Comparison of ENCODE assay signal across 9 mouse cellular contexts in the genomic region with DNA sequence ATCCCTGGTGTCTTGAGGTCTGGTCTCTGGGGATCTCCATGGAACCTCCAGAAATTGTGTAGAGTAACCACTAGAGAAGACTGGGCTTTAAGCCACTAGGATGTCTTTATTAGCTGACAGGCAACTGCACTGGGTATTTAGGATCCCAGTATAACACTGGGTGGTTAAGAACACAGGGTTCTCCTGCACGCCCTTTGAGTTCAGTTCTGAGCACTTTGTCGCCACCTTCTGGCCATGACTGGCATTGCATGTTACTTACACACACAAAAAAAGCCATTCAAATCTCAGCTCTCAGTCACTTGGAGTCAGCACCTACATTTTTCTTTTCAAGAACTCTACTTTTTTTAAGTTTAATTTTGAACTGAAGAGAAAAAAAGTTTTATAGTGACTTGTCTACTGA. TPM values are rescaled to one million over a fixed set of nuclear protein-coding genes. Genes with fewer than 3 reads are reported as not detected.
DNase-seq lines count a peak whose midpoint lies in the region; ATAC-seq and TF ChIP-seq lines count a peak whose summit lies in the region.
"Had no signal": no experiment of that assay in that cellular context is flagged by ENCODE, and none has a peak within 500 bp of the region (broad histone marks: within the 10 kb centered on the region; RNA-seq: fewer than 3 reads in every experiment).

No protein-coding gene starts in this region.

- no peak overlapping the region for H3K9ac ChIP-seq in midbrain, embryonic 11.5 days (ENCODE audit: low read length)
- no peak overlapping the region for H3K9ac ChIP-seq in midbrain, embryonic 13.5 days (replicated peaks)
- no peak overlapping the region for H3K9ac ChIP-seq in limb, embryonic 14.5 days (ENCODE audit: low read depth, low read length, severe bottlenecking)
- no peak overlapping the region for H3K9ac ChIP-seq in neural tube, embryonic 14.5 days (replicated peaks; ENCODE audit: low read depth, low read length)

- no peak for TF ChIP-seq POLR2A in limb, embryonic 14.5 days (IDR thresholded peaks at IDR 0.05; ENCODE audit: borderline replicate concordance, extremely low read depth, insufficient read depth, insufficient read length)

- 0 out of 2 replicates have a peak, but pooled peaks have one; percentile 44 for ATAC-seq in midbrain, embryonic 11.5 days (ENCODE audit: low FRiP score)
- ATAC-seq in midbrain, embryonic 13.5 days, result no peak
- no peak; the same call in 1 of the 2 replicates for ATAC-seq in limb, embryonic 14.5 days (ENCODE audit: low FRiP score, low read depth)
- ATAC-seq in neural tube, embryonic 14.5 days (ENCODE audit: low read depth), result peak; percentile 68

- intact Hi-C loops in gastrocnemius, adult 2 months (cut with DNase I), result loop anchor here (5.0 kb wide), 3 partner anchors 39 to 209 kb away; no protein-coding TSS in a partner anchor

- no peaks in the 10 kb centered on the region for H3K36me3 ChIP-seq in midbrain, embryonic 11.5 days (ENCODE audit: control insufficient read depth, insufficient read depth, low read length)
- 0 out of 2 replicates have a peak, but pooled peaks cover 9% of the 10 kb centered on the region for H3K36me3 ChIP-seq in midbrain, embryonic 13.5 days
- peaks cover 8% of the 10 kb centered on the region; the same call in 1 of the 2 replicates for H3K36me3 ChIP-seq in limb, embryonic 14.5 days (ENCODE audit: control insufficient read depth, insufficient read depth, low read length)
- no peaks in the 10 kb centered on the region for H3K36me3 ChIP-seq in neural tube, embryonic 14.5 days (ENCODE audit: control insufficient read depth, insufficient read depth, low read length)

- no peak overlapping the region for H3K4me3 ChIP-seq in midbrain, embryonic 11.5 days (ENCODE audit: low read depth, low read length)
- H3K4me3 ChIP-seq in midbrain, embryonic 13.5 days (replicated peaks), result no peak overlapping the region
- H3K4me3 ChIP-seq in gastrocnemius, adult 2 months, result no peak overlapping the region
- H3K4me3 ChIP-seq in limb, embryonic 14.5 days (replicated peaks; ENCODE audit: low read length), result no peak overlapping the region
- H3K4me3 ChIP-seq in neural tube, embryonic 14.5 days (ENCODE audit: low read depth, low read length), result no peak overlapping the region
- H3K4me3 ChIP-seq: myocyte had no signal

- no peaks in the 10 kb centered on the region for H3K4me1 ChIP-seq in midbrain, embryonic 11.5 days (ENCODE audit: control insufficient read depth, insufficient read depth, low read length)
- H3K4me1 ChIP-seq in midbrain, embryonic 13.5 days (replicated peaks), result no peaks in the 10 kb centered on the region
- H3K4me1 ChIP-seq in limb, embryonic 14.5 days (ENCODE audit: control insufficient read depth, insufficient read depth, low read length), result no peaks in the 10 kb centered on the region
- H3K4me1 ChIP-seq in neural tube, embryonic 14.5 days (ENCODE audit: control insufficient read depth, insufficient read depth, low read length), result no peaks in the 10 kb centered on the region

- no peaks in the 10 kb centered on the region for H3K9me3 ChIP-seq in midbrain, embryonic 11.5 days (ENCODE audit: control insufficient read depth, low read length)
- H3K9me3 ChIP-seq in midbrain, embryonic 13.5 days, result no peaks in the 10 kb centered on the region
- H3K9me3 ChIP-seq in limb, embryonic 14.5 days (ENCODE audit: control insufficient read depth, low read length), result no peaks in the 10 kb centered on the region
- no peaks in the 10 kb centered on the region for H3K9me3 ChIP-seq in neural tube, embryonic 14.5 days (ENCODE audit: control insufficient read depth, low read length)

- H3K27ac ChIP-seq in midbrain, embryonic 11.5 days (ENCODE audit: low read depth, low read length), result no peak overlapping the region
- no peak overlapping the region for H3K27ac ChIP-seq in midbrain, embryonic 13.5 days
- no peak overlapping the region for H3K27ac ChIP-seq in gastrocnemius, adult 2 months
- H3K27ac ChIP-seq in limb, embryonic 14.5 days (replicated peaks; ENCODE audit: low read depth, low read length), result no peak overlapping the region
- H3K27ac ChIP-seq in neural tube, embryonic 14.5 days (ENCODE audit: low read depth, low read length), result no peak overlapping the region

- peak; percentile 96 for DNase-seq in midbrain, embryonic 11.5 days (ENCODE audit: low spot score, missing footprints)
- DNase-seq in cerebellum, postnatal 14 days, result peak; percentile 81 to 87
- peak; percentile 60 for DNase-seq in gastrocnemius, adult 2 months
- peak; percentile 47 to 75 for DNase-seq in kidney, adult 8-10 months
- DNase-seq in limb, embryonic 14.5 days (ENCODE audit: low spot score), result peak; percentile 53
- peak; percentile 79 for DNase-seq in testis, postnatal 10 days (ENCODE audit: low spot score)

- H3K4me2 ChIP-seq in midbrain, embryonic 11.5 days, result no peak overlapping the region
- no peak overlapping the region for H3K4me2 ChIP-seq in midbrain, embryonic 13.5 days (replicated peaks)
- no peak overlapping the region for H3K4me2 ChIP-seq in limb, embryonic 14.5 days (replicated peaks; ENCODE audit: low read depth, low read length, severe bottlenecking)
- no peak overlapping the region for H3K4me2 ChIP-seq in neural tube, embryonic 14.5 days (ENCODE audit: low read depth, low read length)

- TF ChIP-seq CTCF in gastrocnemius, adult 2 months (IDR thresholded peaks at IDR 0.05), result peak; percentile 92

- H3K27me3 ChIP-seq in midbrain, embryonic 11.5 days (ENCODE audit: control insufficient read depth, insufficient read depth, low read length), result no peaks in the 10 kb centered on the region
- no peaks in the 10 kb centered on the region for H3K27me3 ChIP-seq in midbrain, embryonic 13.5 days
- no peaks in the 10 kb centered on the region for H3K27me3 ChIP-seq in limb, embryonic 14.5 days (ENCODE audit: control insufficient read depth, insufficient read depth, low read length)
- H3K27me3 ChIP-seq in neural tube, embryonic 14.5 days (ENCODE audit: control insufficient read depth, insufficient read depth, low read length), result no peaks in the 10 kb centered on the region

- WGBS in midbrain, embryonic 11.5 days, result 8% methylated on average over 2 of the region's 2 CpGs
- 2% methylated on average over 2 of the region's 2 CpGs for WGBS in midbrain, embryonic 13.5 days
- 11% methylated on average over 2 of the region's 2 CpGs for WGBS in limb, embryonic 14.5 days
- WGBS in neural tube, embryonic 14.5 days, result 2% methylated on average over 2 of the region's 2 CpGs

RNA-seq across cellular contexts. Expression of a gene that starts 10.3 kb away (rescaled TPM):
- polyA plus RNA-seq in midbrain, embryonic 11.5 days (2014; fragmentation: Nextera tagmentation; extraction: Ambion mirVana), result 9.6 and 10.4 TPM in 2 replicates
- polyA plus RNA-seq in midbrain, embryonic 13.5 days (2015; fragmentation: Nextera tagmentation; extraction: Ambion mirVana), result 11.7 and 13.5 TPM in 2 replicates
- total RNA-seq in gastrocnemius, adult 2 months (2021), result 1 to 10 TPM; 4.2 TPM
- polyA plus RNA-seq in limb, embryonic 14.5 days (2012; rRNA removed), result 6.7 and 9.1 TPM in 2 replicates
- polyA plus RNA-seq in limb, embryonic 14.5 days (2014; fragmentation: Nextera tagmentation; extraction: Ambion mirVana), result 9.3 and 11.1 TPM in 2 replicates
- polyA plus RNA-seq in neural tube, embryonic 14.5 days (2014; fragmentation: Nextera tagmentation; extraction: Ambion mirVana), result 10.3 and 11.2 TPM in 2 replicates

RNA-seq across cellular contexts. Expression of a gene that starts 10.3 kb away (rescaled TPM):
- polyA plus RNA-seq in midbrain, embryonic 11.5 days (2014; fragmentation: Nextera tagmentation; extraction: Ambion mirVana), result 76.7 and 81.4 TPM in 2 replicates
- polyA plus RNA-seq in midbrain, embryonic 13.5 days (2015; fragmentation: Nextera tagmentation; extraction: Ambion mirVana), result 163 and 181 TPM in 2 replicates
- total RNA-seq in gastrocnemius, adult 2 months (2021), result 10 to 100 TPM; 17.6 to 30.1 TPM
- 59.1 and 73.4 TPM in 2 replicates for polyA plus RNA-seq in limb, embryonic 14.5 days (2012; rRNA removed)
- polyA plus RNA-seq in limb, embryonic 14.5 days (2014; fragmentation: Nextera tagmentation; extraction: Ambion mirVana), result 52.0 and 61.2 TPM in 2 replicates
- 229 and 270 TPM in 2 replicates for polyA plus RNA-seq in neural tube, embryonic 14.5 days (2014; fragmentation: Nextera tagmentation; extraction: Ambion mirVana)

RNA-seq across cellular contexts. Expression of a gene that starts 27.8 kb away (rescaled TPM):
- not detected in 2 replicates for polyA plus RNA-seq in midbrain, embryonic 11.5 days (2014; fragmentation: Nextera tagmentation; extraction: Ambion mirVana)
- polyA plus RNA-seq in midbrain, embryonic 13.5 days (2015; fragmentation: Nextera tagmentation; extraction: Ambion mirVana), result not detected in 2 replicates
- total RNA-seq in gastrocnemius, adult 2 months (2021), result not detected
- 0.50 and 2.0 TPM in 2 replicates for polyA plus RNA-seq in limb, embryonic 14.5 days (2012; rRNA removed)
- 2.0 and 2.1 TPM in 2 replicates for polyA plus RNA-seq in limb, embryonic 14.5 days (2014; fragmentation: Nextera tagmentation; extraction: Ambion mirVana)
- not detected in 2 replicates for polyA plus RNA-seq in neural tube, embryonic 14.5 days (2014; fragmentation: Nextera tagmentation; extraction: Ambion mirVana)

RNA-seq across cellular contexts. Expression of a gene that starts 44.6 kb away (rescaled TPM):
- polyA plus RNA-seq in midbrain, embryonic 11.5 days (2014; fragmentation: Nextera tagmentation; extraction: Ambion mirVana), result 67.1 and 79.6 TPM in 2 replicates
- 111 and 116 TPM in 2 replicates for polyA plus RNA-seq in midbrain, embryonic 13.5 days (2015; fragmentation: Nextera tagmentation; extraction: Ambion mirVana)
- 1 to 10 TPM; 2.3 to 3.1 TPM for total RNA-seq in gastrocnemius, adult 2 months (2021)
- polyA plus RNA-seq in limb, embryonic 14.5 days (2012; rRNA removed), result 24.1 and 29.1 TPM in 2 replicates
- 51.6 and 54.7 TPM in 2 replicates for polyA plus RNA-seq in limb, embryonic 14.5 days (2014; fragmentation: Nextera tagmentation; extraction: Ambion mirVana)
- polyA plus RNA-seq in neural tube, embryonic 14.5 days (2014; fragmentation: Nextera tagmentation; extraction: Ambion mirVana), result 114 and 127 TPM in 2 replicates

RNA-seq across cellular contexts. Expression of a gene that starts 59.2 kb away (rescaled TPM):
- not detected in 2 replicates for polyA plus RNA-seq in midbrain, embryonic 11.5 days (2014; fragmentation: Nextera tagmentation; extraction: Ambion mirVana)
- polyA plus RNA-seq in midbrain, embryonic 13.5 days (2015; fragmentation: Nextera tagmentation; extraction: Ambion mirVana), result not detected in 2 replicates
- not detected for total RNA-seq in gastrocnemius, adult 2 months (2021)
- not detected in 2 replicates for polyA plus RNA-seq in limb, embryonic 14.5 days (2012; rRNA removed)
- not detected in 2 replicates for polyA plus RNA-seq in limb, embryonic 14.5 days (2014; fragmentation: Nextera tagmentation; extraction: Ambion mirVana)
- not detected in 2 replicates for polyA plus RNA-seq in neural tube, embryonic 14.5 days (2014; fragmentation: Nextera tagmentation; extraction: Ambion mirVana)

Comparison
In these comparisons a context has a peak if more than half of its experiments do, and no peak if none do; other contexts are left out.
1. ATAC-seq: peak in midbrain, embryonic 11.5 days (single experiment) and neural tube, embryonic 14.5 days (single experiment); none in midbrain, embryonic 13.5 days (single experiment) and limb, embryonic 14.5 days (single experiment).
2. Peak in every context shown above with its lines, with median percentiles within 50 percentile points of each other: DNase-seq.